13 mouse cellular contexts compared by ENCODE assay signal in the genomic region with DNA sequence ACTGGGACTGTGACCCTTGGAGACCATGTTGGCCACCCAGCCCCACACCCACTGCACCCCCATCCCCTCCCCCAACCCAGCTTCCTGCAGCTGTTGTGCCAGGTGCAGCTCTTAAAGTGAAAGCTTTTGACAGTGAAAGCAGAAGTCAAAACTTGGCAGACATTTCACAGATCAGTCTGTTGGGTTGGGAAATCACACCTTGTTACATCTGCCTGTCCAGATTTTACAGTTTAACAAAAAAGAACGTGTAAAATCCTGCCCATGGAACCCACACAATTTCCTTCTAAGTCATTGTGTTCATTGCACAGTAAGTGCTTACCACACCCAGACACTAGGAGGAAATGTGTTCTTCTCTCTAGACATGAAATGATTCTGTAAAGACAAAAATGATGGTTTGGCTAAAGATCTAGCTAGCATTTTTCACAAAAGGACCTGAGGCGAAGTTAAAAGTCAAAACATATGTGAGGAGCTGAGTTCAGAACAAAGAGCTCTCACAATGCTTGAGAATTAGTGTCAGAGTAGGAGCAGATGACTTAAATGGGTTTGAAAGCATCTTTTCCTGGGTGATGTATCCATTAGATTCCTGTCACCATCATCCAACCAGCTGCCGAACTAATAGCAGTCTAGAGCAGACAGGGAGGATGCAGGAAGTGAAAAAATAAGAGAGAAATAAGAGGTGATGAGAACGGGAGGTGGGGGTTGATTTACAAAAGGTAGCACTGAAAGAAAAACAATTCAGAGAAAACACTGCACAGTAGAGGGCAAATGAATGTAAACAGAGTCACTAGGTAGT. TPM values are rescaled to one million over a fixed set of nuclear protein-coding genes. Genes with fewer than 3 reads are reported as not detected.
DNase-seq lines count a peak whose midpoint lies in the region; ATAC-seq lines count a peak whose summit lies in the region.
"Had no signal": no experiment of that assay in that cellular context is flagged by ENCODE, and none has a peak within 500 bp of the region (broad histone marks: within the 10 kb centered on the region; RNA-seq: fewer than 3 reads in every experiment).

No protein-coding gene starts in this region.

- H3K4me2 ChIP-seq in forebrain, embryonic 14.5 days (ENCODE audit: low read length): no peak overlapping the region
- no peak overlapping the region for H3K4me2 ChIP-seq in forebrain, embryonic 11.5 days (ENCODE audit: low read depth, low read length, severe bottlenecking)
- no peak overlapping the region for H3K4me2 ChIP-seq in heart, embryonic 11.5 days
- H3K4me2 ChIP-seq in intestine, embryonic 15.5 days (replicated peaks): no peak overlapping the region
- H3K4me2 ChIP-seq: hindbrain, embryonic 15.5 days had no signal

- no peak overlapping the region for H3K27ac ChIP-seq in forebrain, embryonic 14.5 days (ENCODE audit: low read depth, low read length)
- no peak overlapping the region for H3K27ac ChIP-seq in forebrain, embryonic 11.5 days (ENCODE audit: low read depth, low read length)
- H3K27ac ChIP-seq in heart, embryonic 11.5 days (ENCODE audit: low read depth, low read length): no peak overlapping the region
- no peak overlapping the region for H3K27ac ChIP-seq in intestine, embryonic 15.5 days
- H3K27ac ChIP-seq: hindbrain, embryonic 15.5 days had no signal

- peak; percentile 17 for DNase-seq in forebrain, embryonic 14.5 days (ENCODE audit: low spot score)
- no peak for DNase-seq in forebrain, embryonic 11.5 days (ENCODE audit: low spot score)
- DNase-seq in brain, adult 2 months (ENCODE audit: low read depth, low spot score): peak; percentile 18
- DNase-seq in induced T-regulatory cell, adult 2 months (ENCODE audit: low read depth): peak; percentile 3
- peak; percentile 28 to 44 for DNase-seq in thymus, adult 18-20 months
- no peak for DNase-seq in testis, postnatal 14 days (ENCODE audit: low spot score)
- DNase-seq: cerebellum, postnatal 14 days; heart, adult 11 months had no signal

- H3K4me1 ChIP-seq in forebrain, embryonic 14.5 days (ENCODE audit: control insufficient read depth, insufficient read depth, low read length): no peaks in the 10 kb centered on the region
- H3K4me1 ChIP-seq in forebrain, embryonic 11.5 days (replicated peaks; ENCODE audit: control insufficient read depth, insufficient read depth, low read length): no peaks in the 10 kb centered on the region
- no peaks in the 10 kb centered on the region for H3K4me1 ChIP-seq in heart, embryonic 11.5 days (ENCODE audit: control insufficient read depth, insufficient read depth, low read length)
- H3K4me1 ChIP-seq in intestine, embryonic 15.5 days (replicated peaks): no peaks in the 10 kb centered on the region
- H3K4me1 ChIP-seq: hindbrain, embryonic 15.5 days had no signal

- ATAC-seq in forebrain, embryonic 14.5 days: no peak
- no peak for ATAC-seq in forebrain, embryonic 11.5 days (replicated peaks; ENCODE audit: low FRiP score)
- no peak for ATAC-seq in heart, embryonic 11.5 days (replicated peaks; ENCODE audit: insufficient number of reproducible peaks, low FRiP score, low TSS enrichment)
- no peak for ATAC-seq in intestine, embryonic 15.5 days

- H3K27me3 ChIP-seq in forebrain, embryonic 14.5 days (replicated peaks; ENCODE audit: control insufficient read depth, insufficient read depth, low read length): no peaks in the 10 kb centered on the region
- no peaks in the 10 kb centered on the region for H3K27me3 ChIP-seq in forebrain, embryonic 11.5 days (ENCODE audit: control insufficient read depth, insufficient read depth, low read length)
- no peaks in the 10 kb centered on the region for H3K27me3 ChIP-seq in heart, embryonic 11.5 days (ENCODE audit: control insufficient read depth, insufficient read depth, low read length)
- H3K27me3 ChIP-seq in intestine, embryonic 15.5 days (replicated peaks): no peaks in the 10 kb centered on the region
- H3K27me3 ChIP-seq: hindbrain, embryonic 15.5 days had no signal

- no peaks in the 10 kb centered on the region for H3K36me3 ChIP-seq in forebrain, embryonic 14.5 days (ENCODE audit: control insufficient read depth, insufficient read depth, low read length)
- H3K36me3 ChIP-seq in forebrain, embryonic 11.5 days (ENCODE audit: control insufficient read depth, insufficient read depth, low read length): no peaks in the 10 kb centered on the region
- no peaks in the 10 kb centered on the region for H3K36me3 ChIP-seq in heart, embryonic 11.5 days (ENCODE audit: control insufficient read depth, insufficient read depth, low read length)
- no peaks in the 10 kb centered on the region for H3K36me3 ChIP-seq in intestine, embryonic 15.5 days
- H3K36me3 ChIP-seq: hindbrain, embryonic 15.5 days had no signal

- H3K9ac ChIP-seq in forebrain, embryonic 14.5 days (ENCODE audit: low read length): no peak overlapping the region
- no peak overlapping the region for H3K9ac ChIP-seq in forebrain, embryonic 11.5 days (ENCODE audit: low read length)
- H3K9ac ChIP-seq in heart, embryonic 11.5 days (ENCODE audit: low read depth, low read length): no peak overlapping the region
- no peak overlapping the region for H3K9ac ChIP-seq in intestine, embryonic 15.5 days
- H3K9ac ChIP-seq: hindbrain, embryonic 15.5 days had no signal

- H3K4me3 ChIP-seq in forebrain, embryonic 14.5 days (ENCODE audit: low read depth, low read length): no peak overlapping the region
- no peak overlapping the region for H3K4me3 ChIP-seq in forebrain, embryonic 11.5 days (ENCODE audit: low read depth, low read length)
- H3K4me3 ChIP-seq in heart, embryonic 11.5 days (ENCODE audit: low read depth, low read length): no peak overlapping the region
- H3K4me3 ChIP-seq in intestine, embryonic 15.5 days (replicated peaks): no peak overlapping the region
- H3K4me3 ChIP-seq: hindbrain, embryonic 15.5 days had no signal

- 60% methylated on average over 4 of the region's 4 CpGs for WGBS in forebrain, embryonic 14.5 days
- WGBS in forebrain, embryonic 11.5 days: 56% methylated on average over 4 of the region's 4 CpGs
- WGBS in heart, embryonic 11.5 days (ENCODE audit: insufficient replicate concordance): 54% methylated on average over 4 of the region's 4 CpGs
- 44% methylated on average over 4 of the region's 4 CpGs for WGBS in intestine, embryonic 15.5 days

- H3K9me3 ChIP-seq in forebrain, embryonic 14.5 days (replicated peaks; ENCODE audit: control insufficient read depth, low read length): no peaks in the 10 kb centered on the region
- H3K9me3 ChIP-seq in forebrain, embryonic 11.5 days (ENCODE audit: control insufficient read depth, low read length): no peaks in the 10 kb centered on the region
- H3K9me3 ChIP-seq in heart, embryonic 11.5 days (replicated peaks; ENCODE audit: control insufficient read depth, low read length): no peaks in the 10 kb centered on the region
- no peaks in the 10 kb centered on the region for H3K9me3 ChIP-seq in intestine, embryonic 15.5 days
- H3K9me3 ChIP-seq: hindbrain, embryonic 15.5 days had no signal

RNA-seq across cellular contexts. Expression of gene 2310061N02Rik, which starts 6.5 kb away (rescaled TPM):
- polyA plus RNA-seq in forebrain, embryonic 14.5 days (2014; fragmentation: Nextera tagmentation; extraction: Ambion mirVana): not detected in 2 replicates
- polyA plus RNA-seq in forebrain, embryonic 11.5 days (2014; fragmentation: Nextera tagmentation; extraction: Ambion mirVana): not detected in 2 replicates
- polyA plus RNA-seq in heart, embryonic 11.5 days (2014; fragmentation: Nextera tagmentation; extraction: Ambion mirVana): not detected in 2 replicates
- polyA plus RNA-seq in intestine, embryonic 15.5 days (2015; fragmentation: Nextera tagmentation; extraction: Ambion mirVana): not detected in 2 replicates
- polyA plus RNA-seq: hindbrain, embryonic 15.5 days; lung, embryonic 16.5 days; neural tube, embryonic 11.5 days had no signal

RNA-seq across cellular contexts. Expression of gene Krtap13-1, which starts 27.4 kb away (rescaled TPM):
- not detected in 2 replicates for polyA plus RNA-seq in forebrain, embryonic 14.5 days (2014; fragmentation: Nextera tagmentation; extraction: Ambion mirVana)
- not detected in 2 replicates for polyA plus RNA-seq in forebrain, embryonic 11.5 days (2014; fragmentation: Nextera tagmentation; extraction: Ambion mirVana)
- polyA plus RNA-seq in heart, embryonic 11.5 days (2014; fragmentation: Nextera tagmentation; extraction: Ambion mirVana): not detected in 2 replicates
- polyA plus RNA-seq in intestine, embryonic 15.5 days (2015; fragmentation: Nextera tagmentation; extraction: Ambion mirVana): not detected in 2 replicates
- polyA plus RNA-seq: hindbrain, embryonic 15.5 days; lung, embryonic 16.5 days; neural tube, embryonic 11.5 days had no signal

RNA-seq across cellular contexts. Expression of gene Krtap27-1, which starts 29.8 kb away (rescaled TPM):
- polyA plus RNA-seq in forebrain, embryonic 14.5 days (2014; fragmentation: Nextera tagmentation; extraction: Ambion mirVana): not detected in 2 replicates
- polyA plus RNA-seq in forebrain, embryonic 11.5 days (2014; fragmentation: Nextera tagmentation; extraction: Ambion mirVana): not detected in 2 replicates
- polyA plus RNA-seq in heart, embryonic 11.5 days (2014; fragmentation: Nextera tagmentation; extraction: Ambion mirVana): not detected in 2 replicates
- not detected in 2 replicates for polyA plus RNA-seq in intestine, embryonic 15.5 days (2015; fragmentation: Nextera tagmentation; extraction: Ambion mirVana)
- polyA plus RNA-seq: hindbrain, embryonic 15.5 days; lung, embryonic 16.5 days; neural tube, embryonic 11.5 days had no signal

RNA-seq across cellular contexts. Expression of gene Krtap13, which starts 50.2 kb away (rescaled TPM):
- polyA plus RNA-seq in forebrain, embryonic 14.5 days (2014; fragmentation: Nextera tagmentation; extraction: Ambion mirVana): not detected in 2 replicates
- polyA plus RNA-seq in forebrain, embryonic 11.5 days (2014; fragmentation: Nextera tagmentation; extraction: Ambion mirVana): not detected in 2 replicates
- polyA plus RNA-seq in heart, embryonic 11.5 days (2014; fragmentation: Nextera tagmentation; extraction: Ambion mirVana): not detected in 2 replicates
- not detected in 2 replicates for polyA plus RNA-seq in intestine, embryonic 15.5 days (2015; fragmentation: Nextera tagmentation; extraction: Ambion mirVana)
- polyA plus RNA-seq: hindbrain, embryonic 15.5 days; lung, embryonic 16.5 days; neural tube, embryonic 11.5 days had no signal

RNA-seq across cellular contexts. Expression of gene Krtap26-1, which starts 53.7 kb away (rescaled TPM):
- not detected in 2 replicates for polyA plus RNA-seq in forebrain, embryonic 14.5 days (2014; fragmentation: Nextera tagmentation; extraction: Ambion mirVana)
- polyA plus RNA-seq in forebrain, embryonic 11.5 days (2014; fragmentation: Nextera tagmentation; extraction: Ambion mirVana): not detected in 2 replicates
- not detected in 2 replicates for polyA plus RNA-seq in heart, embryonic 11.5 days (2014; fragmentation: Nextera tagmentation; extraction: Ambion mirVana)
- not detected in 2 replicates for polyA plus RNA-seq in intestine, embryonic 15.5 days (2015; fragmentation: Nextera tagmentation; extraction: Ambion mirVana)
- polyA plus RNA-seq: hindbrain, embryonic 15.5 days; lung, embryonic 16.5 days; neural tube, embryonic 11.5 days had no signal

Comparison
In these comparisons a context has a peak if more than half of its experiments do, and no peak if none do; other contexts are left out.
1. DNase-seq: peak in forebrain, embryonic 14.5 days (single experiment), brain, adult 2 months (single experiment), induced T-regulatory cell, adult 2 months (single experiment) and thymus, adult 18-20 months (2 of 2); none in forebrain, embryonic 11.5 days (single experiment) and testis, postnatal 14 days (single experiment).